Mouse (Mus musculus) right cerebral cortex, postnatal 25 days (tissue): ENCODE measurements around the gene Exd2.
"Not testable (repeated sequence)": the region's sequence is repeated elsewhere in the genome, so short reads cannot be mapped to it uniquely, and the experiment has no call there.

Experiments
- DNase-seq: peaks from one replicate; pipeline ENCODE4 v3.0.0; 2022

Exd2 gene

DNA sequence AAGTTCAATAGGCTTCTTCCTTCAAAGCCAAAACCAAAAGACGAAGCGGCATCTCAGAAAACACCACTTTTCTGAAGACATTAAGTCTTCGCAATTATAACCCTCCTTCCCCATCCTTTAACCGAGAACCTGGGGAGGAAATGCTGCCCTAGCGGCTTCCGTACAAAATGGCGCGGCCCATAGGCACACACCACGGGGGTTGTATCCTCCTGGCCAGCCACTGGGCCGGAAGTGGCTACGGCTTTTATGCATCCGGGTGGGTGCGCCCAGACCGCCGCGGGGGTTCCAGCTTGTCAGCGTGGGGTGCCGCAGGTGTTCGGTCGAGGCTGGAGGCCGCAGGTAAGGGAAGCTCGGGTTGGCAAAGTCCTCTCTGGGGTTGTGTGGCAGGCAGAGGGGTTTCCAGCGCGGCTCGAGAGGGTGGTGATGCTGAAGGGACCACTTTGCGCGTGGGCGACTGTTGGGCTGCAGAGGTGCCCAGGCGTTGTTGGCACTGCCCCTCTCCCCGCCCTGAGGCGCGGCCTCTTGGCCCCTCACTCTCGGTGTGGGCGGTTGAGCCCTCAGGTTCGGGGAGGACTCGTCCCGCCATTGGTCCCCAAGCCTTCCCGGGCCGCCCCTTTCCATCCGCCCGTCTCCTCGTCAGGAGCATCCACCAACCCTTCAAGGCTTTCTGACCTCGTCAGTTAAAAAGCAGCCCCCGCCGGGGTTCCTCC, at the start of gene Exd2:
Exd2 (plus strand) TSS at position 154 of the 710 bp plus-strand sequence.
- DNase-seq, result peak; percentile 91

DNA sequence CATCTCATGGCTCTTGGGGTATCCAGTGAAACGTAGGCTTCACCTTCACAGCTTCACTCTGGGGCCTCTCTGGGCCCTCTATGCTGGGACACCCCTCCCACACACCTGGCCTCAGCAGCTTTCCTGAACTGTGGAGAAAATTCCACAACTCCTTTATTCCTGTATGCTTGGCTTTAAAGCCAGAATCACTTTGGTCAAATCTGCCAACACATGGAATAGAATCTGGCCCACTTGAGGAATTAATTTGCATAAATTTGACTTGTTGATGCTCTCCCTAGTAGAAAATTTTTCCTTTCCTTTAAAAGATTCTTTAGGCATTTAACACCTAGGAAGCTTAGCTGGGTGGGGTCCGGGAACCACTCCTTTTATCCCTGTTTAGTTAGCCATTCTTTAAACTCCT, 47.8 kb upstream of the Exd2 start:
- no peak for DNase-seq

DNA sequence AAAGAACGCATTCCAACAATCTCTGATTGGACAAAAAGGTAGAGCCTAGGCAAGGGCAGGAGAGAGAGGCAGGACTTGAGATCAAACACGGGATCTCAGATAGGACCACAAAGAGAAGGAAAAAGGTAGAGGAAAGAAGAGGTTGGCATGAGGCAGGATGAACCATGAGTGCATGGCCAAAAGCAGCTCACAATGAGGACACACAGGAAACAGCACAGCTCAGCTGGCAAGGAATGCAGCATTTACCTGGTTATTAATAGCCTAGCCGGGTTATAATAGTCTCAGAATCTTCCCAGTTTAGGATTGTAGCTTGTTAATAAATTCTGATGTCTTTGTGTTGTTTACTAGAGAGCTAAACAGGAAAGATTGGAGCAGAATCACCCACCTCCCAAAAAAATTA, 35.2 kb upstream of the Exd2 start:
- no peak for DNase-seq

DNA sequence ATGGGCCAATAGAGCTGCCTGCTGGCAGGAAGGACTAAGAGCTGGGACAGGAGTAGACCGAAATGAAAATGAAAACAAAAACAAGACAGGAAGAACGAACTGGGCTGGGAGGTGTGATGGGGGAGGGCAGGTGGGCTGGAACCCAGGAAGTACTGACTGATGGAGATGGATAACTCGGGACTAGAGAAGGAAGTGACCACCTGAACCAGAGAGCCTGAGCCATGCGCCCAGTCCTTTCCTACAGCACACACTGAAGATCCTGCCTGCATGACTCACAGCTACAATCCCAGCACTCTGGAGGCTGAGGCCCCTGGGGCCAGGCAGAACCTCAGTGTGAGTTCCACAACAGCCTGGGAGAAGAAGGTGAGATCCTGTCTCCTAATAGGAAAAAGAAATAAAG, 29.6 kb upstream of the Exd2 start:
- DNase-seq, result no peak

DNA sequence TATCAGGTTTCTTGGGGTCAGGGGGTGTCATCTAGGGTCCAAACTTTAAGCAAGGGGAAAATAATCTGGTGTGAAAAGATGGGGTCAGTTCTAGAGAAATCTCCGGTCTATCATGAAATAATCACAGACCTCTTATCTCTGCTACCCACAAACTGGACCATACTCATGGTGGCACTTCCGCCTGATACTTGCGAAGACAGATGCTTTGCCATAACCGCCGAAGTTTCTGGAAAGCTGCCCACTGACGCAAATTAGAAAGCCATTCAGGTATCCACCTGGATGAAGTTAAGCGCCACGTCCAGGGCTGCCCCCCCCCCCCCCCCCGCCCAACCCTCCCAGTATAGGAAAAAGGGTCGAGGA, 28.3 kb upstream of the Exd2 start:
- DNase-seq, result no peak

DNA sequence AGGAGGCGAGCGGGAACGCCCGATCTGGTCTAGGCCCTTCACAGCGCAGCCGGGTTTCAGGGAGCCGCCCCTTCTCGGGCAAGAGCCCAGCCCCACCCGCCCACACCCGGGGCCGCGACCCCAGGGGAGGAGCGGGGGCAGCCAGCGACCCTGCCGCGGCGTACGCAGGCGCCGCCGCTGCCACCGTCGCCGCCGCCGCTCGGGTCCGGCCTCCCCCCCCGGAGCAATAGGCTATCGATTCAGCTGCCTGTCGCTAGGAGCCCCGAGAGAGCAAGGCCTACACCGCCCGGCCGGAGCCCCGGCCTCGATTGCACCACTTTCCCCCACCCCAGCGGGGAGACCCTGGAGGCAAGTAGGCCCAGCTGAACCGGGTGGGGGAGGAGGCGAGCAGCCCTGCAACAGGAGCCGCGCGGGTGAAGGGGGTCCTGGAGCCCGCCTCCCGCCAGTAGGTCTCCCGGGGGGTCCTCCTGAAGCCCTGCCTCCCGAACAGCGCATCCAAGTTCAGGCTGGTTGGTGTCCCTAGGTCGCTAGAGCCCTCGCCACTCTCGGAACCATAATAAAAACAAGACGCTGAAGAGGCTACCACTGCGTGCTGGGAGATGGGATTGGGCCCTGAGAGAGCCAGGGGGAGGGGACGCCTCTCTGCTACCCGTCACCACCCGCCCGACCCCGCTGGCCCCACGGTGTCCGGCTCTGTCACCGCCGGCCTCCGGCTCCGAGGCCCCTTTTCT, 27.8 kb upstream of the Exd2 start:
- peak; percentile 79 for DNase-seq

DNA sequence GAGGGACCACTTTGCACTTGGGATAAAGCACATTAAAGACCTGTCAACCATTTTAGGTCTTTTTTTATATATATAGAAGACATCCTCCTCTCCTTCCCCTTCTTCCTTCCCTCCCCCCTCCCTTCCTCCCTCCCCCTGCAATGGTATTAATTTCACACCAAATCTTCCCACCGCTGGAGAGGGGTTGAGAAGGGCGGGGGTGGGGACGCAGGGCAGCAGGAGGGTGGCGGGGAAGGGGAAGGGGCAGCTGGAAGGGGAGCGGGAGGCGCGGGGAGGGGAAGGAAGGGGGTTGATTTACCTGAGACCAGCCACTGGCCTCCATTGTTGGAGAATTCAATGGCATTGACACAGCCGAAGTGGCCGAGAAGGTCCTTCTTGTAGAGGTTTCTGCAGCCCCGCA, 27.0 kb upstream of the Exd2 start:
- DNase-seq, result no peak

DNA sequence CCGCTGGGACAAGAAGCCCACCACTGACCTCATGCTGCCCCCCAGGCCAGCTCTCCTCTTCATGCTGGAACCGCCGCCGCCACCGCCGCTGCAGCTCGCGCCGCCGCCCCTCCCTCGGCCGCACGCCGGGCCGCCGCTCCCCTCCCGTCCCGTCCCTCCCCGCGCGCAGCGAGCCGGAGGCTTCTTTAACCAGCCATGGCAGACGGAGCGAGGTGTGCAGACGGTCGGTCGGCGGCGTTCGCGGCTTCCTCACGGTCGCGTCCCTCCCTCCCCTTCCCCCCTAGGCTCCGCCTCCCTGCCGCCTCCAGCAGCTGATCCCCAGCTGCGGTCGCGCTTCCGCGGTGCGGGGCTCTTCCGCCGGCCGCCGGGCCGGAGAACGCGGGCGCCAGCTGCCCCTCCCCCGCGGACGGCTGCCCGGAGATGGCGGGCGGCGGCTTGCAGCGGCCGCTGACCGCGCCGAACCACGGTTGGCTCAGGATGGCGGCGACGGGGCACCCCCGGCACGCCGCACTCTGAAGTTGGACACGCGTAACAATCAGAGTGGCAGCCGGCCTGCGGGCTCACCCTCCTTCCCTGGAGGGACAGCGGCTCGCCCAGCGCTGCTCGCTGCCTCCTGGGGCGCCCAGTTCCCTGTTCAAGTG, 26.4 kb upstream of the Exd2 start, which contains the start of gene Dcaf5:
Dcaf5 (minus strand) TSS at position 266 of the 641 bp plus-strand sequence.
- DNase-seq, result peak; percentile 84

DNA sequence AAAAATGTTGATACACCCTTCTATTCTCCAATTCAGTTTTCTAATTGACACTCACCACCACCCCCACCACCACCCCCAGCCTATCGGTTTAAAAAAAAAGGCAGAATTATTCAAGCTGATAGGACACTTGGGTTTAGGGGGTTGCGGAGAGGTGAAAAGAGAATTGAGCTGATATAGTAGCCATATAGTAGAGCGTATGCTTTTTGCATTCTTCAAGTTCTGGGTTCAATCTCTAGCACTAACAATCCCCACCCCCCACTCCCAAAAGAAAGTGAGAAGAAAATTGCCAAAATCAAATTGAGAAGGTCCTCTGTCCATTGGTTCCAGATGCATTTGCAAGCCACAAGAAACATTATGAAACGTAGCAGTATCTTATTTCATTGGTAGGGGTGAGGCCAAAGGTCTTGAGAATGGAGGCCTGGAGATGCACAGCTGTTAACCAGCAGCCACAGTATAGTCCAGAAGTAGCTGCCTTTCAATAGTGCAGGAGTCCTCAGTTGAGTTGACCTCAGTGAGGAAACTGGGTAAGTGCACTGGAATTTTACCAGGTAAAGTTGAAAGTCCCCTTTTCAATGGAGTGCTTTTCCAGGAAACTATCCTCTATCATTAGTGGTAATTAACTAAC, 25.7 kb upstream of the Exd2 start:
- no peak for DNase-seq

DNA sequence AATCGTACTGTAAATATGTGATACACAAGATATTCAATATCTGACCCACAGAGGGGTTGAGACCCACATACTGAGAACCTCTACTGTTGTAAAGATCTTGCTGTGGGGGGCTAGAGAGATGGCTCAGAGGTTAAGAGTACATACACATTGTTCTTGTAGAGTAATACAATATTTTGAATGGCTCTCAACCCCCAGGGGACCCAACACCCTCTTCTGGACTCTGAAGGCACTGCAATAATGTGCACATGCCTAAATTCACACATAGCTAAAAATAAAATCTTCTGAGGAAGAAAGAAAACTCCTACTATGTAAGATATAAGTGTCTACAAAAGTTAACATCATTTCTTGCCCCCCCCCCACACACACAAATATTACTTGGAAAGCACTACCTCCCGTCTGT, 21.9 kb upstream of the Exd2 start:
- DNase-seq, result no peak

DNA sequence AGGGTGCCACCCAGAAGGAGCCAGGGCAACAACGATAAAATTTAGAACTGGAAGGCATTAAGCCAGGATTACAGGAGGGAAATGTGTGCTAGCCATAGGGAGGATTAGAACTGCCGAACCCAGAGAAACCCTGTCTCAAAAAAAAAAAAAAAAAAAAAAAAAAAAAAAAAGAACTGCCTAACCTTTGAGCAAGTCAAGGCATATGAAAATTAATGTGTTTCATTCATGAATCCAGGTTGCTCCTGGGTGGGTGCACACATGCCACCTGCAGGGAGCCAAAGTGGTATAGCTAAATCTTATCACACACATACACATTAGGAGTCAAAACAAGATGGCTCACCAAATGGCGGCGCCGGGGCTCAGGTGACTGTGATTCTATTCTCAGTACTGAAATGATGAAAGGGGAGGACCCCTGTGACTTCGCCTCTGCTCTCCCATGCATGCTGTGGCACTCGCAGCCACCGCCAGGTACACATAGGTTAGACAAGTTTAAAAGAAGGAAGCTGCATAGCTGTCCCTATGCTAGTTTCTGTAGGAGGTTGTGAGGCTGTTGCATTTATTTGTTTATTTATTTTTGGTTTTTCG, 18.3 kb upstream of the Exd2 start:
- DNase-seq, result no peak

DNA sequence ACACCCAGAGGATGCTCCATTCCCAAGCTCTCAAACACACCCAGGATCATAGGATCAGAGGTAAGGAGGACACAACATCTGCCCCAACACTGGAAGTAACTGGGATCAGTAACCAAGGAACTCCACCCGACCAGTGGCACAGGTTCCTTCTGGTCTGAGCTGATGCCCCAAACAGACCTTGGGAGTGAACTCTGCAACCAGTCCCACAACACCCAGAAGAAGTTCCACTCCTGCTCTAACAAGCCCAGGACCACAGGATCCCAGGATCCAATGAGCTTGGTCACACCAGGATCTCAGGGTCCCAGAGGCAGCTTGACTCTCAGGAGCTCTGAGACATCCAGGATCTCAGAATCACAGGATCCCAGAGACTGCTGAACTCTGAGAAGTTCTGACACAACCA, 9.4 kb upstream of the Exd2 start:
- DNase-seq, result no peak

DNA sequence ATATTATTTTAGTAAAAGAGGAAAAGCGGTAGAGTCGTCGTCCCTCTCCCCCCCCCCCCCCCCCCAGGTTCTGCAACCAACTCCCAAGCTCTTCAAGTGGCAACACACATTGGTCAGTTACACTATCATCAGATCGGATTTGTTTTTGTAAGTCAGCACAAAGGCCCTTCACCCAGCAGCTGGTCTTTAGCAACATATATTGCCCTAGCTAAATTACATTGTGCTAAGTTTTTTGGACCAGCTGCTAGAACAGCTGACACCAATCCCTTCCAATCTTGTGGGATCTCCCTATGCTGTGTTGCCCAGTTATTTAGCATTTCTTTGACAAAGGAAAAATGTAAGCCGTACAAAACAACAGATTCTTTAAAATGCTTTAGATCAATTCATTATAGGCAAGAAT, 4.9 kb upstream of the Exd2 start:
- DNase-seq, result no peak

DNA sequence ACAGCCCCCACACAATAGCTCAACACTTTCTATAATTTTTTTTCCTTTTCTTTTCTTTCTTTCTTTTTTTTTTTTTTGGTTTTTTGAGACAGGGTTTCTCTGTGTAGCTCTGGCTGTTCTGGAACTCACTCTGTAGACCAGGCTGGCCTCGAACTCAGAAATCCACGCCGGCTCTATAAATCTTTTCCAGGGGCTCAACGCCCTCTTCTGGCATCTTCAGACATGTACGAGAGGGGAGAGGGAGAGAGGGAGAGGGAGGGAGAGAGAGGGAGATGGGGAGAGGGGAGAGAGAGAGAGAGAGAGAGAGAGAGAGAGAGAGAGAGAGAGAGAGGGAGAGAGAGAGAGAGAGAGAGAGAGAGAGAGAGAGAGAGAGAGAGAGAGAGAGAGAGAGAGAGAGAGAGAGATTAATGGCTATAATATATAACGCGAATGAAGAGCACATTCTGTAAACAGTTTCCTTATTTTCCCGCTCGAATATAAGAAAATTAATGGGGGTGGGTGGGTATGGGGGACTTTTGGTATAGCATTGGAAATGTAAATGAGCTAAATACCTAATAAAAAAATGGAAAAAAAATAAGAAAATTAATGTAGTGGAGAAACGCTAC, 501 bp upstream of the Exd2 start:
- DNase-seq, result not testable (repeated sequence)

DNA sequence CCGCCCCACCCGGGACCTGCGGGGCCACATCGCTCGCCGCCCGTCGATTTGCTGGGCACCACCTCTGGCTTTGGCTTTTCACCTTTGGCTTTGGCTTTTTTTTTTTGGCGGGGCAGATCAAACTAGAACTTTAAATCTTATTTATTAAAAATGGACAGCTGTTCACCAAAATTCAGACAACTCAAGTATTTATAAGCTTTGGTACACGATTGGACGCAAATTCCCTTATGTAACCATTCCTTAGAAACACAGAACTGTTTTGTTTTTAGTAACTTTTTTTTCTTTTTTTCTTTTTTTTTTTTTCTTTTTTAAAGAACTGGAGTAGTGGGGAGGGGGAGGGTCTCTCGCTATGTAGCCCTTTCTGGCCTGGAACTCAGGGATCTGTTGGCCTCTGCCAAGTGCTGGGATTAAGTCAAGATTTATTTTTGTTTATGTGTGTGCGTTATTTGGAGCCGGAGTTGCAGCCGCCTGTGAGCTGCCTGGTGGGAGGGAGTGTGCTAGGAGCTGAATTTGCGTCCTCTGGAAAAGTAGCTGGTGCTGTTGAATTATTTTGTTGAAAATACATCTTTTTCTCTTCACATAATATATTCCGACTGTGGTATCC, 873 bp downstream of the Exd2 start:
- no peak for DNase-seq

DNA sequence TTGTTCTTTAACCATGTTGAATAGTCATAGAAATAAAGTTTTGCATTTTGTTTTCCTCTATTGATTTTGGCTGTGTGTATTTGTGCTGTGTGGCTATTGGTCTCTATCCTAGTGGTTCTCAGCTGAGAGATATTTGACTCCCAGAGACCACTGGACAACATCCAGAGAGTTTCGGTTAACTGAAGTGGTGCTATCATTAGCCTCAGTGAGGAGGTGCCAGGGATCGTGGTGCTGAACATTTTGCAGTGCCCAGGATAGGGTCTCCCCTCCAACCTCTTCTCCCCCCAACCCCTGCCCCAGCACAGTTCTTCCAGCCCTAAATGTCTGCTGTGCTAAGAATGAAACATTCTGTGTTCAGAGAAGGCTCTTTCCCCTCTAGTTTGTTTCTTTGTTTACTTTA, 7.3 kb downstream of the Exd2 start:
- DNase-seq, result no peak

DNA sequence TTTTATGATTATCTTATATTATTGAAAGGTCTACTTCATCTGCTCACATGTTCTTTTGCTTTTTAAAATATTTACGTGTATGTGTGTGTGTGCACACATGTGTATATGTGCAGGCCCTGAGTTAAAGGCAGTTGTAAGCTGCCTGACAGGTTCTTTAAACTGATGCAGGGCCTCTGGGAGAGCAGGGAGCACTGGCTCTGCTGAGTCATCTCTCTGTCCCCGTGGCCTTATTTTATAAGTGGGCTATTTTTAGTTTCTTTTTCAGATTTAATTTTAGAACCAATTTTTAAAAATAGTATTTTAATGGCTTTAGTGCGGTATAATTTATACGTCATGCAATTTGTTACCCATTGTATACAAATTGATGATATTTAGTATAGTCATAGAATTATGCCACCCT, 9.0 kb downstream of the Exd2 start:
- DNase-seq, result no peak

DNA sequence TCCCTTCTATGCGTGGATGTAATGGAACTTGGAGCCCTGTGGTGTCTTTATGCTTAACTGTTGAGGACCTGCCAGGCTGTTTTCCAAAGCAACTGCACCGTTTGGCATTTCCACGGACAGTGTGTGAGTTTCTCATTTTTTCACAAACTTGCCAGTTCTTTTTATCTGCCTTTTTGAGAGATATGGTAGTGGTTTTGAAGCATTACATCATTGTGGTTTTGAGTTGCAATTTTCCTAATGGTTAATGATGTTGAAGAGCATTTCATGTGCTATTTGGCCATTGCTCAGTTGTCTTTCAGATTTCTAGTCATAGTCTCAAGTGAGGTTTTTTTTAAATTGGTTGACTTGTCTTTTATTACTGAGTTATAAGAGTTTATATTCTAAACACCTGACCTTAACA, 10.8 kb downstream of the Exd2 start:
- no peak for DNase-seq

DNA sequence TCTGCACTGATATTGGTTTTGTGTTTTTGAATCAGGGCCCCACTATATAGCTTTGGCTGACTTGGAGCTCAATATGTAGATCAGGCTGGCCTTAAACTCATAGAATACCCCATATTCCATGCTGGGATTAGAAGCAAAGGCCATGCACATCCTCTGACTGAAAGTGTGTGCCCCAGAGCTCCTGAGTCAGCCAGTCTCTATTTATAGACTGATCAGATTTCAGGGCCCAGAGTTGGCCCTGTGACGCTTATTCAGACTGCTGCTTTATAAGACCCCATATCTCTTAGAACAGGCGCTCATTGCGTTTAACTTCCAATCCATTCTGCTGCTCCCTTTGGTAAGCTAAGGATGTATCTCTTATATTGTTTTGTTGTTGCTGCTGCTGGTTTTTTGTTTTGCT, 17.1 kb downstream of the Exd2 start:
- DNase-seq, result no peak

DNA sequence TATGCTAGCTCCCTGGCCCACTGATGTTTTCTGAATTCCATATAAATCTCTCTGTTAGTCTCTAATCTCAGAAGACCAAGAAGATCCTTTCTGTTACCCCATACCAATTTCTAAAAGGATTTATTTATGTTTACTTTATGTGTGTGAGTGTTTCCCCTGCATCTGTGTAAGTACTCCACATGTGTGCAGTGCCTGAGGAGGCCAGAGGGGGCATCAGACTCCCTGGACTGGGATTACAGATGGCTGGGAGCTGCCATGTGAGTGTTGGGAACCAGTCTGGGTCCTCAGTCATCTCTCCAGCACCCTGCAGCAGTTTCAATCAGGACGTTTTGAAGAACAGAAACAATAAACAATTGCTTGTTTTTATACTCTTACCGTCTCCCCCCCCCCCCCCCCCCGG, 20.5 kb downstream of the Exd2 start:
- no peak for DNase-seq

DNA sequence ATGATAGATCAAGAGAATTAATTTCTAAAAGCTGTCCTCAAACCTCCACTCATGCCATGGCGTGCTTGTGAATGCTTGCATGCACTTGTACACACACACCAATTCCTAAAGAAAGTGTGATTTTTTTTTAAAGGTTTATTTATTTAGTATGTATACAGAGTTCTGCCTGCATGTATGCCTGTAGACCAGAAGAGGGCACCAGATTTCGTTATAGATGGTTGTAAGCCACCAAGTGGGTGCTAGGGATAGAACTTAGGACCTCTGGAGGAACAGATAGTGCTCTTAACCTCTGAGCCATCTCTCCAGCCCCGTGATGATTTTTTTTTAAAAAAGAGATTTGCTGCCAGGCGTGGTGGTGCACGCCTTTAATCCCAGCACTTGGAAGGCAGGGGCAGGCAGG, 30.4 kb downstream of the Exd2 start:
- no peak for DNase-seq

DNA sequence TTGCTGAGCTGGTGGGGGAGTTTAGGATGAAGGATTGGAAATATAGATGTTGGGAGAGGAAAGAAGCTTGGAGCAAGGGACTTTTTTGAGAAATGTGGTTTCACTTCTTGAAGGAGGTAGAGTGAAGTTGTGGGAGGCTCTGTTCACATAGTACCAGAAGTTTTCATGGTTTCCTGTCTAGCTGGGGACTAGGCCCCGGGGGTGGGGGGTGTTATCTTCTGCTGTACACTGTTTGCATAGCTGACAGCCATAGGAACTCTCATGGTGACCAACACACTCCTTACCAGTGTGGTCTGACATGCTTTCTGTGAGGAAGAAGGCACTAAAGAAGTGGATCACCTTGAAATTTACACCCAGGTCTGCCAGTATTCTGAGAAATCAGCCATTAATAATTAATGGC, 32.8 kb downstream of the Exd2 start:
- DNase-seq, result no peak

DNA sequence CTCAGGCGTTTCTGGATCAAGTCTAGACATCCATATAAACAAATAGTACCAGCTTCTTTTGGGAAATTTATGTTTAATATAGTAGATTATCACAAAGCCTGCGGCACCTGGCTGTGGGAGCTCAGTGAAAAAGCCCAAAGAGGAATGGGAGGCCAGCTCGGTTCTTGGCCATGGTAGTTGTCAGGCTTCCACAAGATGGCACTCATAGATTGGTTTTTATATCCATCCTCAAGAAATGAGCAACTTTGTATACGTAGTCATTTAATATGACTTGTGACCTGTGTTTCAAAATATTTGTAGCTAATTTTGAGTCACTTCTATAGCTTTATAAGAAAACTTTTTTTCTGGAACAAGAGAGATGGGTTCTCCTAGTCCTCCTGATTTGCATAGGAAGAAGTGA, 35.5 kb downstream of the Exd2 start:
- no peak for DNase-seq
